Mouse (Mus musculus) natural killer cell, adult 2 months (primary cell): ENCODE results near the gene Fcgr1.
A peak's percentile ranks its signal among the peaks of the same experiment; 100 is the strongest.
"Not testable (repeated sequence)": the region's sequence is repeated elsewhere in the genome, so short reads cannot be mapped to it uniquely, and the experiment has no call there.

Experiments
- DNase-seq, 2 experiments: peaks; one replicate each; pipeline ENCODE4 v3.0.0; 2022; ENCODE audit warnings: low spot score in 2 of 2

Fcgr1 gene

GRCm38 (mm10) chr3:96327131-96327530 lies 33.4 kb upstream of the Fcgr1 start:
- DNase-seq: peak in 1 of 2 experiments; percentile 39

- not testable (repeated sequence) for DNase-seq
These were observed 30.0 kb upstream of the Fcgr1 start for GRCm38 (mm10) chr3:96323806-96324205.

GRCm38 (mm10) chr3:96322609-96323008 lies 28.8 kb upstream of the Fcgr1 start:
- DNase-seq: no peak

GRCm38 (mm10) chr3:96321891-96322290 lies 28.1 kb upstream of the Fcgr1 start:
- DNase-seq: no peak

- not testable (repeated sequence) for DNase-seq
These were observed 26.2 kb upstream of the Fcgr1 start for GRCm38 (mm10) chr3:96320003-96320402.

DNA sequence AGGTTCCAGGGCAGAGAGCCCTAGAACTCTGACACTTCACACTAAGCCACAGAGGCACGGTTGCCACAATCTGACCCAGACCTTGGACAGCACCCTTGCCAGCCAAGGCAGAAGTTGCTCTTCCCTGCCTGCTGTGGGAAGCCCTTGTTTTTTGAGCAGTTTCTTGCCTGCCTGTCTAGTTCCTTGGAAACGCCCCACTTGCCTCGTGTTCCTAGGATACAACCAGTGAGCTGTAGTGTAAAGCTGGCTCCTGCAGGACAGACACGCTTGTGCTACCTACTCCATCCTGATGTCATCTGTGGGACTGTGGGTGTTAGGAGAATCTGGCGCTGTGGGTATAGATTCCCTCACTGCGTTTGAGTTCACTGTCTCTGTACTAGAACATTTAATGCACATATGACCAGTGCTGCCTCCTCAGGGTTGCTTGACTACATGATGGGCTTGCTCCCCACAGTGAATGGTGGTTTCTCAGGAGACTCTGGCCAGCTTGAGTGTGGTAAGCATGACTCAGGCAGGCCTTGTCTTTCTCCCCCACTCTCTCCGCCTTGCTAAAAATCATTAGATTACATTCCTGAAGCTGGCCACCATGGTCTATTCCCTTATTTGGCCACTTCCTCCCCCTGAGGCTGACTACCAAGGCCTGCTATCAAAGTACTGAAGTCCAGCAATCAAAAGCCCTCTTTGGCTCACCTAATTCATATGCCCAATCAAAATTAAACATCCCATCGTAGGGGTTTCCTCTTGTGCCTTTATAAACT lies 18.8 kb upstream of the Fcgr1 start:
- DNase-seq: no peak

DNA sequence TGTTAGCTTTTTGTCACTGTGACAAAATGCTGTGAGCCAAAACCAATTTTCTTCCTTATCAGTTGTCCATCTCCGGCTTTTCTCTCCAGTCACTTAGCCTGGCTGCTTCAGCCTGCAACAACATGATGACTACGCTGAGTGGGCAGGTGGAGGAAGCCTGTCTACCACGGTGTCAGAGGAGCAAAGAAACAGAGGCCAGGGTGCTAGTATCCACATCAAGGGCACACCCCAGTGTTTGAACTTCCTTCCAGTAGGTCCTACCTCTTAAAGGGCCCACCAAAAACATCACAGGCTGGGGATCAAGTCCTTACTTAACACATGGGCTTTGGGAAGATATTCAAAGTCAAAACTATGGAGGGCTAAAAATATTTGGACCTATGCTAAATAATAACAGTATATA lies 15.7 kb upstream of the Fcgr1 start:
- no peak for DNase-seq

GRCm38 (mm10) chr3:96306506-96306905 lies 12.7 kb upstream of the Fcgr1 start:
- DNase-seq: no peak

DNA sequence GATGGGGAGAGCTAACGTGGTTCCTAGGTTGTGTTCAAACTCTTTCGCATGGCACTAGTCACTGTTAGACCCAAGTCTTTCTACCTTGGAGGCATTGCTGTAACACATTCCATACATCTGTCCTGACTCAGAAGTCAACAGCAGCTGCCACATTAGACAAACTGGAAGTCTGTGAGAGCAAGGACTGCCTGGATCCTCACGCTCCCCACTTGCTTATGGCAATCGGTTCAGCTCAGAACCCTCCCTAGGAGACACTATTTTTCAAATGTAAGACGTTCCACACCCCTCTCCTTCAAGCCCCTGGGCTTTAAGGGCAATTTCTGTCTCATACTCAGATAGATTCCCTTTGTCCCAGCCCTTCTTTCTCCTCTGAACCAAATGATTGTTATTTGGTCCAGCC lies 8.3 kb upstream of the Fcgr1 start:
- DNase-seq: no peak

DNA sequence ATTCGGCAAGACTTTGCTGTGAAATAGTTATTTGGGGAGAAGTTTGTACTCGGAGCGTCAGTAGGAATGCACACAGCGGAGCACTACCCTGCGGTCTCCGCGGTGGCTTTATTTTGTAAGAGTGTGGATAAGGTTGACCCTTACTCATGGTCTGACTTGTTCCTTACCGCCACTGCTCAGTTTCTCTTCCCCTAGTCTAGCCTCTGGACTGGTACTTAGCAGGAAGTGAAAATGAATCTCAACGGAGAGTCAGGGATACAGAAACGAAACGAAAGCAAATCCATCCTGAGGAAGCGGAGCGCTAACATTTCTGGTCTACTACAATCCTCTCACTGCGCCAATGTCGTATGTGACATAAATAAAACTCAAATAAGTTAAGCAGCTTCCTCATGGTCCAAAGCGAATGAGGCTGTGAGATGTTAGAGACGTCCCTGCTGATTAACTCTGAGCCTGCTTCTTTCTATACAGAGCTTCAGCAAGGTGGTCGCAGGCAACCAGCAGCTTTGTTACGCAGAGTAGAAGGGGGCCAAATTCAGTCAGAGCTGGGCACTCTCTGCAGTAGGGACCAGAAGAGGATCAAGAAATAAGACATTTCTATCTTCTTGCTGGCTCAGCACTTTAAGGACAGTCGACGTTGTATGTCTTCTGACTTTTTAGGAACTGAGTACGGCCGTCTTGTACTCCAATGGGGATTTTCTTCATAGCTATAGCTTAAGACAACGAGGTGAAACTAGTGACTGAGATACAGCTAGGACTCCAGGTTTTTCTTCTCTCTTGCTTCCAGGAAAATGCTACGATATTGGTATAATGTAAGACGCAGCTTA lies 7.1 kb upstream of the Fcgr1 start:
- no peak for DNase-seq

- DNase-seq: no peak
These were observed 5.8 kb upstream of the Fcgr1 start for GRCm38 (mm10) chr3:96299562-96299961.

GRCm38 (mm10) chr3:96298360-96298759 lies 4.6 kb upstream of the Fcgr1 start:
- DNase-seq: no peak

GRCm38 (mm10) chr3:96293368-96293767 lies 401 bp downstream of the Fcgr1 start:
- no peak for DNase-seq

DNA sequence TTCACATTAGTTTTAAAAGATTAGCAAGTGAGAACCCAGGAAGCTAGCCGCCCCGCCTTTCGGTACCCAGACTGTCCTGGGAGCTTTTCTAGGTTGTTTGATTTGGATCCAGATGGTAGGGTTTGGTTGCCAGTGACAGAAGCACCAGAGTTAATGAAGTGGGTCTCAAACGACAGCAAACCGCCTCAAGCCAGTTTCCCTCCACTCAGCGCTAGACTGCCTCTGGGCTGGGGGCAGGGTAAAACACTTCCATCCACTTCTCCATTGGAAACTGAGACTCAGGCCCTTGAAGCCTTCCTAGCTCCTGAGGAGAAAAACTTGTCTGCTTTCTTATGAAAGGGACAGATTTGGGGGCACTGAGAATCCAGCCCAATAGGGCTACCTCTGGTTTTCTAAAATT lies 1.1 kb downstream of the Fcgr1 start:
- DNase-seq: no peak

DNA sequence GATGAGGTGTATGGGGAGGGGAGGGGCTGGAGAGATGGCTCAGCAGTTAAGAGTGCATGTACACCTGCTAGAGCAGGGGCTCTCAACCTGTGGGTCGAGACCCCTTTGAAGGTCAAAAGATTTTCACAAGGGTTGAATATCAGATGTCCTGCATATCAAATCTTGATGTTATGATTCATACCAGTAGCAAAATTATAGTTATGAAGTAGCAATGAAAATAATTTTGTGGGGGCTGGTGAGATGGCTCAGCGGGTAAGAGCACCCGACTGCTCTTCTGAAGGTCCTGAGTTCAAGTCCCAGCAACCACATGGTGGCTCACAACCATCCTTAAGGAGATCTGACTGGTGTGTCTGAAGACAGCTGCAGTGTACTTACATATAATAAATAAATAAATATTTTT lies 3.0 kb downstream of the Fcgr1 start:
- DNase-seq: not testable (repeated sequence)

DNA sequence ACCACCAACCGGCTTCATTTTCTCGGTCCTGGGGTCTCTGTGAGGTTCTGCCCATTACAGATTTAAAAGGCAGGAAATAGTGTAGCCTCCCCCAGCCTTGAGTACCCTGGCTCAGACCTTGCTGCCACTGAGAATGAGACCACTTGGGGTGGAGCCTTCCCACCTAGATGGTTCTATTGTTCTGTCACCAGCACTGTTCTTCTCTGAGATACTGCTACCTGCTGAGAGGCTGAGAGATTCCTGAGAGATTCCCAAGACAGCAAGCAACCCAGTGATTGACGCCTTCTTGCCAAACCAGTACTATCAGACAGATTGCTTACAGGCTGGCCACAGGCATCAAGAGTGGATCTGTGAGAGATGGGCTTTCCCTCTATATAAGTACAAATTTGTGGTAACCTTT lies 4.6 kb downstream of the Fcgr1 start:
- no peak for DNase-seq

DNA sequence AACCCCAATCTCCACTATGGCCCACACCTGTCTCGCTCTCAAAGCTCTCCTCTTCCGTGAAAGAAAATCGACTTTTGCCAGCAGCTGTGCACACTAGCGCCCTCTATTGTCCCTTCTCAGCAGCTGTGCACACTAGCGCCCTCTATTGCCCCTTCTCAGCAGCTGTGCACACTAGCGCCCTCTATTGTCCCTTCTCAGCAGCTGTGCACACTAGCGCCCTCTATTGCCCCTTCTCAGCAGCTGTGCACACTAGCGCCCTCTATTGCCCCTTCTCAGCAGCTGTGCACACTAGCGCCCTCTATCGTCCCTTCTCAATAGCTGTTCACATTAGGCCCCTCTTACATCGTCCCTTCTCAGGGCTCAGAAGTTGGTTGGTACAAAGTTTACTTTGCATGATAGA lies 6.4 kb downstream of the Fcgr1 start:
- DNase-seq: peak in 1 of 2 experiments; percentile 39

DNA sequence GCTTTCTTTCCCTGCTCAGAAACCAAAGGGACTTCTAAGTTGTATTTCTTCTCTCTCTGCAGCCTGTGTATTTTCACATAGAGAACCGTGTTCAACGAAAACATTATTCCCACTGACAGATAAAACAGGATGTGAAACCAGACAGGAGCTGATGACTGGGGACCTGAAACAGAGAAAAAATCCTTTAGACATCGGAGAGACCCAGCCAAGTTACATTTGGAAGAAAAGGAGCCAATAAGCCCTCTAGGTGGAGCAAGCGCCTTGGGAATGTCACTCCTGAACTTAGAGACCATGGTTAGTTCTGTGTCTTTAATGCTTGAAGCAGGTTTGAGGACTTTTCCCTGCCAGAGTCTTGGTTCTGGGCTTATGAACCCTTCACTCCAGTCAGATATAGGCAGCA lies 9.3 kb downstream of the Fcgr1 start:
- no peak for DNase-seq

GRCm38 (mm10) chr3:96280660-96281059 lies 13.1 kb downstream of the Fcgr1 start:
- DNase-seq: no peak

DNA sequence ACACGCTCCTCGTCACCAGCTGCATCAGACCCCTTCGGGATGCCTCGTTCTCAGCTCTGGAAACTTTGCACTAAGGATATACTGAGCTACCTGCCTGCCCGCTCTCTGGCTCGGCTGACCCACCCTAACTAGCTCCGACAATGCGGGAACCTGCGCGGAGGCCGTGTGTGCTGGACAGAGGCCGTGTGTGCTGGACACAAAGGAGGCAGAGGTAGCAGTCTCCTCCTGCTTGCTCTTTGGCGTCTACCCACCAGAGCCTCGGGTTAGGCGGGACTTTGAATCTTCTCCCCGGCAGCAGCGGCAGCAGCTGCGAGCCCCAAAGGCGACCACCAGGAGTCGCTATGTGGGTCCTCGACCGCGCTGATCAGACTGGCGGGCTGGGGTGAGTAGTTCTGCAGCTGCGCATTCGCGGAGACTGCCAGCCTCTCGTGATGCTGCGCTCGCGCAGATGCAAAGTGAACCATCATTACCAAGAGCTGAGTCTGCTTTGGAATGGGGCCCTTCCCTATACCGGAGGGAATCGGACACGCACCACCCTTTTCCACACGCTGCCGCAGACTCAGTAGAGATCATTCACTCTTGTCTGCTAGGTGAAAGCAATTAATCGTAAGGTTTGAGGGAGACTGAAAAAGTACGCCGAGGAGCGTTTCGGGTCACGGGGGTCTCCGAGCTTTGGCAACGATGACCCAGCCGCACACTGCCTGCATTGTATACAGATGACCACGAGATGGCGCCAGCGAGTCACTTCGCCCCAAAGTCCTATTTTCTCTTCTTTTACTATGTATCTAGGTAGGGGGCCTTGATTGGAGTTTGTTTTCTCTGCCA lies 15.8 kb downstream of the Fcgr1 start:
- peak; percentile 89 to 95 for DNase-seq

- peak; percentile 30 to 71 for DNase-seq
These were observed 16.4 kb downstream of the Fcgr1 start for GRCm38 (mm10) chr3:96277428-96277799.
